ENCODE assay signal across 8 mouse cellular contexts in the genomic region with DNA sequence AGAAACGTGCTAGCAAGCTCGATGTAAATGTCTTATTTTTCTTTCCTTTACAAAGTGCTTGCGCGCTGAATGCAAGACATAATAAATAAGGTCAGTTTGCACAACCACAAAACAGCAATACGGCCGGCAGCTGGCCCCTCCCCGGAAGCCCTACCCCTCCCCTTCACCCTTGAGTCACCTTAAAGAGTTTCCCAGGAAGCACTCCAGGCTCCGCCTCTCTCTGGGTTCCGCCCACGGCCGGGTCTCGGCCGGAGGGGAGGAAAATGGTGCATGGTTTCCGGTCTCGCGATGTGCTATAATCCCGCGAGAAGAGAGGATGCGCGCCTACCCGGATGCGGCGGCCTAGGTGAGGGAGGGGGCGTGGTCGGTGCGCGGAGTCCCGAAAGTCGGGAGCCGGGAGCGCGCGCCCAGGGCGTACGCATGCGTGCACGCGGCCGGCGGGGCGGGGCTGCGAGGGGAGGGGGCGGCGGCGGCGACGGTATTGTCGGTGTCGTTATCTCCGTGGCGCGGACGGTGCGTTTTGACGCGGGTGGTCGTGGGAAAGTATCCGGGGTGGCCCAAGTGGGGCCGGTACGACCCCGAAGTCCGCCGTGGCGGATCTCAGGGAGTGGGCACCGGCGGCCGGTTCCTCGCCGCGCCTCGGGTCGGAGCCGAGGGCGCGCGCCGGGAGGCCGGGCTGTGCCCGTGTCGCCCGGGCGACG. TPM values are rescaled to one million over a fixed set of nuclear protein-coding genes. Genes with fewer than 3 reads are reported as not detected.
DNase-seq lines count a peak whose midpoint lies in the region; ATAC-seq lines count a peak whose summit lies in the region.

TSS of gene Agtpbp1 (minus strand) at position 281 of the 701 bp plus-strand sequence.
TSS of gene Naa35 (plus strand) at position 313 of the 701 bp plus-strand sequence.

- peak; percentile 99 for DNase-seq in T-cell, adult 2 months (ENCODE audit: low spot score)
- DNase-seq in cerebellum, postnatal 36 days, result peak; percentile 99 to 100
- peak; percentile 99 for DNase-seq in frontal cortex, postnatal 36 days (ENCODE audit: low spot score in 2 of 2)
- peak; percentile 98 for DNase-seq in left cerebral cortex, adult 11 months (ENCODE audit: low spot score)
- DNase-seq in lung, postnatal 4 days, result peak; percentile 99 to 100
- DNase-seq in retina, postnatal 7 days (ENCODE audit: low read depth, low spot score), result peak; percentile 99
- DNase-seq in urinary bladder, adult 2 months (ENCODE audit: low spot score), result peak; percentile 98

- H3K27me3 ChIP-seq in hindbrain, embryonic 15.5 days, result no peaks in the 10 kb centered on the region

- WGBS in hindbrain, embryonic 15.5 days, result under 1% methylated on average over 51 of the region's 83 CpGs

- H3K4me3 ChIP-seq in hindbrain, embryonic 15.5 days, result peak within 1 kb of the TSS; percentile 80

- peaks cover 8% of the 10 kb centered on the region for H3K36me3 ChIP-seq in hindbrain, embryonic 15.5 days

- peaks cover 29% of the 10 kb centered on the region for H3K4me1 ChIP-seq in hindbrain, embryonic 15.5 days (replicated peaks)

- H3K4me2 ChIP-seq in hindbrain, embryonic 15.5 days, result peak within 1 kb of the TSS; percentile 94

- H3K9ac ChIP-seq in hindbrain, embryonic 15.5 days, result peak within 1 kb of the TSS; percentile 89

- peak within 1 kb of the TSS; percentile 87 for H3K27ac ChIP-seq in hindbrain, embryonic 15.5 days (replicated peaks)

- ATAC-seq in hindbrain, embryonic 15.5 days (ENCODE audit: low FRiP score, low read depth), result peak; percentile 97

- H3K9me3 ChIP-seq in hindbrain, embryonic 15.5 days, result no peaks in the 10 kb centered on the region

RNA-seq across cellular contexts. Expression of gene Agtpbp1, which starts in this region (rescaled TPM):
- 65.9 and 67.6 TPM in 2 replicates for polyA plus RNA-seq in hindbrain, embryonic 15.5 days (2015; fragmentation: Nextera tagmentation; extraction: Ambion mirVana)
- polyA plus RNA-seq in urinary bladder, adult 2 months (2012; rRNA removed), result 19.2 and 23.0 TPM in 2 replicates

RNA-seq across cellular contexts. Expression of gene Naa35, which starts in this region (rescaled TPM):
- 120 and 126 TPM in 2 replicates for polyA plus RNA-seq in hindbrain, embryonic 15.5 days (2015; fragmentation: Nextera tagmentation; extraction: Ambion mirVana)
- polyA plus RNA-seq in urinary bladder, adult 2 months (2012; rRNA removed), result 45.8 and 49.5 TPM in 2 replicates

Comparison
In these comparisons a context has a peak if more than half of its experiments do, and no peak if none do; other contexts are left out.
1. Peak in every context shown above with its lines: DNase-seq, ATAC-seq, H3K4me3 ChIP-seq and H3K27ac ChIP-seq.